8 mouse cellular contexts compared by ENCODE assay signal in genomic region chr12:91849045-91849467, GRCm38 (mm10). TPM values are rescaled to one million over a fixed set of nuclear protein-coding genes. Genes with fewer than 3 reads are reported as not detected.
DNase-seq lines count a peak whose midpoint lies in the region; ATAC-seq lines count a peak whose summit lies in the region.

Gene Sel1l, minus strand, starts transcription at chr12:91849157.

- DNase-seq in adipocyte (ENCODE audit: low spot score), result peak; percentile 99
- DNase-seq in embryo, embryonic 10 days (ENCODE audit: low spot score), result peak; percentile 98
- peak; percentile 95 for DNase-seq in gastrocnemius, postnatal 10 days
- DNase-seq in induced T-regulatory cell, adult 2 months (ENCODE audit: low read depth), result peak; percentile 99
- DNase-seq in left cerebral cortex, adult 9 months (ENCODE audit: low spot score in 2 of 2), result peak; percentile 98 to 99
- DNase-seq in right cerebral cortex, postnatal 14 days, result peak; percentile 96
- DNase-seq in urinary bladder, postnatal 36 days (ENCODE audit: low spot score in 2 of 2), result peak; percentile 96 to 98

- peak; percentile 97 for ATAC-seq in megakaryocyte progenitor cell, adult 5-6 weeks (replicated peaks; ENCODE audit: poor library complexity)

RNA-seq across cellular contexts. Expression of gene Sel1l, which starts in this region (rescaled TPM):
- 10 to 100 TPM; 46.8 to 50.4 TPM for total RNA-seq in gastrocnemius, postnatal 10 days (2021)
- total RNA-seq in megakaryocyte progenitor cell, adult 5-6 weeks (2015), result 65.9 and 73.8 TPM in 2 replicates
- total RNA-seq in megakaryocyte progenitor cell, adult 5-6 weeks (2017), result 66.5 and 66.9 TPM in 2 replicates

Comparison
In these comparisons a context has a peak if more than half of its experiments do, and no peak if none do; other contexts are left out.
1. Peak in every context shown above with its lines: DNase-seq and ATAC-seq.